ENCODE assay signal across 8 mouse cellular contexts in genomic region chr6:126371971-126372370, GRCm38 (mm10).
DNase-seq lines count a peak whose midpoint lies in the region; ATAC-seq and TF ChIP-seq lines count a peak whose summit lies in the region.

No protein-coding gene starts in this region.

- H3K9me3 ChIP-seq in heart, embryonic 10.5 days = no peaks in the 10 kb centered on the region
- no peaks in the 10 kb centered on the region for H3K9me3 ChIP-seq in CH12.LX (replicated peaks; ENCODE audit: low read length)

- H3K4me3 ChIP-seq in heart, embryonic 10.5 days = no peak overlapping the region
- no peak overlapping the region for H3K4me3 ChIP-seq in CH12.LX (replicated peaks in 1 of 3; ENCODE audit: low read depth in 2 of 3, low read length in 2 of 3, poor library complexity in 1 of 3)

- no peak overlapping the region for H3K4me2 ChIP-seq in CH12.LX (ENCODE audit: insufficient read depth, low read depth, poor library complexity, severe bottlenecking)

- no peak overlapping the region for H3K27ac ChIP-seq in heart, embryonic 10.5 days
- H3K27ac ChIP-seq in CH12.LX (ENCODE audit: insufficient read depth, low read depth) = no peak overlapping the region

- H3K4me1 ChIP-seq in heart, embryonic 10.5 days = peaks cover 14% of the 10 kb centered on the region; the same call in 1 of the 2 replicates
- H3K4me1 ChIP-seq in CH12.LX (ENCODE audit: control insufficient read depth in 1 of 2, insufficient read depth in 2 of 2) = peaks cover 0 to 5% of the 10 kb centered on the region in 2 experiments; a peak in 1 of 4 replicates

- 0 out of 2 replicates have a peak, but pooled peaks have one; percentile 11 for TF ChIP-seq EP300 in CH12.LX (IDR thresholded peaks at IDR 0.05; ENCODE audit: low read length)

- H3K9ac ChIP-seq in CH12.LX (ENCODE audit: insufficient read depth, low read depth) = no peak overlapping the region

- peak; percentile 28 to 64 for DNase-seq in heart, postnatal 10 days
- DNase-seq in heart, embryonic 10.5 days (ENCODE audit: low spot score) = no peak
- DNase-seq in CH12.LX (ENCODE audit: extremely low read depth) = peak; percentile 80
- peak; percentile 91 to 93 for DNase-seq in cerebellum, postnatal 10 days
- peak; percentile 28 to 55 for DNase-seq in heart, postnatal 14 days
- peak; percentile 9 to 64 for DNase-seq in left cerebral cortex, postnatal 10 days (ENCODE audit: extremely low spot score in 1 of 2, low spot score in 2 of 2)
- DNase-seq in retina, embryonic 14.5 days (ENCODE audit: low spot score) = peak; percentile 78

- WGBS in heart, embryonic 10.5 days = 54% methylated on average over 5 of the region's 5 CpGs

- no peaks in the 10 kb centered on the region for H3K79me2 ChIP-seq in CH12.LX (replicated peaks; ENCODE audit: control insufficient read depth, extremely low read depth, insufficient read depth, poor library complexity, severe bottlenecking)

- TF ChIP-seq POLR2A in CH12.LX (IDR thresholded peaks at IDR 0.05; ENCODE audit: low read depth, low read length) = no peak

- intact Hi-C loops in heart, postnatal 10 days (cut with DNase I) = loop anchor here (2.0 to 10.0 kb wide), 2 partner anchors 217 to 417 kb away; no protein-coding TSS in a partner anchor
- intact Hi-C loops in heart, postnatal 14 days (cut with DNase I) = loop anchor here (5.0 kb wide), 3 partner anchors 220 to 505 kb away; no protein-coding TSS in a partner anchor
- intact Hi-C loops in left cerebral cortex, postnatal 10 days (cut with DNase I) = loop anchor here (10.0 kb wide), 1 partner anchor 747 kb away; no protein-coding TSS in a partner anchor

- in situ Hi-C loops in CH12.LX (cut with MboI; ENCODE audit: low pct_ligation_motif_present, low pct_unique_long_range_greater_than_20kb, low sequenced_read_pairs) = loop anchor here (5.0 to 25.0 kb wide), 3 partner anchors 70 to 760 kb away; partner anchors contain the start of gene Ntf3

- TF ChIP-seq RAD21 in CH12.LX (IDR thresholded peaks at IDR 0.05; ENCODE audit: low read depth, low read length) = peak; percentile 77

- dilution Hi-C loops in CH12.LX (cut with MboI; ENCODE audit: extremely low pct_ligation_motif_present, extremely low pct_unique_long_range_greater_than_20kb, low sequenced_read_pairs) = no loop called here

- ATAC-seq in megakaryocyte, adult 5-6 weeks (ENCODE audit: poor library complexity, severe bottlenecking) = no peak

- peaks cover 16% of the 10 kb centered on the region; the same call in 1 of the 2 replicates for H3K27me3 ChIP-seq in heart, embryonic 10.5 days (ENCODE audit: insufficient read depth, poor library complexity, severe bottlenecking)
- no peaks in the 10 kb centered on the region for H3K27me3 ChIP-seq in CH12.LX (replicated peaks)

- no peaks in the 10 kb centered on the region for H3K36me3 ChIP-seq in heart, embryonic 10.5 days
- H3K36me3 ChIP-seq in CH12.LX (replicated peaks in 1 of 2; ENCODE audit: control insufficient read depth in 1 of 2, insufficient read depth in 1 of 2, low read length in 1 of 2) = no peaks in the 10 kb centered on the region

- peak; percentile 54 to 85 for TF ChIP-seq CTCF in CH12.LX (conservative IDR thresholded peaks at IDR 0.05 in 1 of 2, IDR thresholded peaks at IDR 0.05 in 1 of 2; ENCODE audit: low read depth in 2 of 2, low read length in 2 of 2)

TF ChIP-seq in CH12.LX, 34 proteins besides CTCF, POLR2A, EP300 and RAD21:
- TF ChIP-seq CHD2 (IDR thresholded peaks at IDR 0.05; ENCODE audit: low read length) = no peak
- TF ChIP-seq SMC3 (IDR thresholded peaks at IDR 0.05; ENCODE audit: low read depth, low read length) = peak; percentile 82
- TF ChIP-seq ZC3H11A (IDR thresholded peaks at IDR 0.05; ENCODE audit: low read depth, low read length) = peak; percentile 5; the same call in 1 of the 2 replicates
